Mouse (Mus musculus): ENCODE measurements at regions not wholly inside any gene's neighbourhood (a gene's known extent, or its start where the extent isn't known, plus 50 kb on each side); places are given as distances from the start of the nearest gene placed in this dataset.

DNA sequence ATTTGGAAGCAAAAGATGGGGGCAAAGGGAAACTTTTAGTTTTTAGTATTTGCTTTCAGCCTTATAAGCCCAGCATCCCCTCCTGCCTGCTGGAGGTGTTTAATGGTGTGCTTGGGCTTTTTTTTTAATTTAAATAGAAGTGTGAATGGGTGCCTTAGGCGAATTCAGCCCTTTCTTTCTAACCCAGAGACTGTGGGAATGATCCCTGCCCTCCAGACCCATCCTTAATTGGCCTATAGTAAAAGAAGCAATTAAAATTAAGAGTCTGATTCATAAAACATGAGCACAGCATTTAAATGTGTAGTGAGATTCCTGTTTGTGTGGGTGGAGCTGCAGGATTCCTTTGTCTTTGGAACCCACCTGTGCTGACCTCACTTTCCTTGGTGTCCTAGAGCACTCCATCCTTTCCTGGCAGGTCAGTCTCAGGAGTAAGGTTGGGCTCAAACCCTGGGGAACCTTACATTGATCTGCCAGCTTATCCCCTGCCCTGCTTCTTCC is 552.6 kb downstream of the Bcl11a start:
- no peak for TF ChIP-seq CTCF (conservative IDR thresholded peaks at IDR 0.05; ENCODE audit: low read length)
- TF ChIP-seq NANOG (IDR thresholded peaks at IDR 0.05; ENCODE audit: borderline replicate concordance, low read length), result peak; percentile 63
- no peak for TF ChIP-seq POU5F1 (IDR thresholded peaks at IDR 0.05; ENCODE audit: borderline replicate concordance, low read length)

Measured in E14TG2a.4 (cell line).